Mouse (Mus musculus): ENCODE measurements around the gene Mturn.

The Mturn gene

DNA sequence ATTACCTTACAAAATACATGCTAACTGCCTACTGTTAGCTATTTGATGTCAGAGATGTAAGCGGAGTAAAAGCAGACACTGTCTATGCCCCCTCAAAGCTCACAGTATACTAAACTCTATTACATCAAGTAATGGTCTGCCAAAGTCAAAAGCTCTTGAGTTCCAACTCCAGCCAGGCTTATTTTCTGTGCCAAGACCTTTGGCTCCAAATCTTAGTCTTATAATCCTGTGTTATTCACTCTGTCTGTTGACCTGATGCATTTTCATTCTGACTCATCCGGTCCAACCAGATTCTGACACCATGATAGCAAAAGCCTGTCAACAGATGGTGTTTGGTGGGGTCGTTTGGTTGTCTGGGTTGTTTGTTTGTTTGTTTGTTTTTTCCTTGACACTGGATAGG, 50.3 kb downstream of the Mturn start:
- no peak for DNase-seq

- no peak for DNase-seq
Observed at GRCm38 (mm10) chr6:54732721-54733120, 51.3 kb downstream of the Mturn start.

DNA sequence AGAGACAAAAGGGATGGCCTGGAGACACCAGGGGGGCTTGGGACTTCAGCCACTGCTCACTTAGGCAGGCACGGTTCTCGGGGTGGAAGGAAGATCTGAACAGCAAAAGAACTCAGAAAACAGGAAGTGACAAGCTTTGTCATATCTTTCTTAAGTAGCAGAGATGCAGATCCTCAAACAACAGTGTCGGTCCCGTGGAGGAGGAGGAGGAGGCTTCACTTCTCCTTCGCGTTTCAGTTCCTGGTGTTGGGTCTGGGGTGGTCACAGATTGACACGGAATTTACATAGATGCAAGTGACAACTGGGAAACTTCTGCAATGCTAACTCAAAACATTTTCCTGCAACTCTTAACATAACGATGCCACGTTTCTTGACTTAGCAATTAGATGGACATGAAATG, 54.7 kb downstream of the Mturn start:
- DNase-seq: no peak

DNA sequence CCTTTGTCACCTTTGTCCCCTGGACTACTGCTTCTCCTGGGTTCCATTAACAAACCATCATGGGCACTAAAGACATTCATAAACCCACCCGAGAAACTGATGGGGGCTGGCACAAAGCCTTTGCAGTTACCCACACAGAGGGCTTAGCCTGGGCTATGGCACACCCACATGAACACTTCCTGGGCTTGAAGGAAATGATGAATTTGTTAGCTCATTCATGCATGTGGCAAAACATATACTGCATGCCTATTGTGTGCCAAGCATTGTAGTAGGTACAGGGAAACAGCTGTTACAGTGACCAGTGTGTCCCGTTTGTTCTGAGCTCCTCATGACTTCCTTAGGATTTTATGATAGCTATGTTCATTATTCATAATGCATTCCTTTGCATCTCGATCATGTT, 55.8 kb downstream of the Mturn start:
- DNase-seq: no peak

- no peak for DNase-seq
Observed at GRCm38 (mm10) chr6:54737684-54738083, 56.3 kb downstream of the Mturn start.

DNA sequence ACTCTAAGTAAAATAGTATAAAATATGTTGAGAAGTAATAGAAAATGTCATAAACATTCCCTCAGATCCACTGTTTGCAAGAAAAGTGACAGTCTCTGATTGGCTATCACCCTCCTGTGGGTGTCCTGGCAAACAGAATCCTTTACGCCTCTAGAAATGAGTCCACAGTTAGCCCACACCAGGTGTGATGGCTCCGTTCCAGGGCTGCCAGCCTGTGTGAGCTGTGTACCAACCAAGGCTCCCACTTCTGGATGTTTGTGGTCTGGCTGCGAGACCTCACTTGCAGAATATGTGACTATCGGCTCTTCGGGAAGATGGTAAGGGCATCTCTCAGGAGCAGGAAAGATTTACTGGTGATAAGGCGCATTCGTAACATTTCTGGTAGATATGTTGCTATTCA, 67.6 kb downstream of the Mturn start:
- no peak for DNase-seq

GRCm38 (mm10) chr6:54751621-54752020, 70.2 kb downstream of the Mturn start:
- no peak for DNase-seq

DNA sequence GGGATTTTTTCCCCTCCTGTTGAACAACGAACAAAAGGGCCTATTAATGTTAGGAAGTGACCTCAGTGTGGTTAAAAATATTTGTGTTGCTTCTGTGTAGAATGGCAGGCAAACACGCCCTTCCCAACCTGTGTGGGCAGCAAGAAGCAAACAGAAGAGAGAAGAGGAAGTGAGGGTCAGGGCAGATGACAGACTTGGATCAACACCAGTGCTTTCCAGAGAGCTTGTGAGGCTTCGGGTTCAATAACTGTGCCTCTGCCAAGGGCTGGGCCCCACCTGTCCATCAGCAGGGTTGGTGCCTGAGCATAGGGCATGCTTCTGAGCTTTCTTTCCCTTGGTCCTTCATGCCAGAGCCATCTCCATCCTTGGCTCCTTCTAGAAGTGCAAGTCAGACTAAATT, 70.7 kb downstream of the Mturn start:
- no peak for DNase-seq

Data from retina, postnatal 1 day (tissue).